Mouse (Mus musculus) brain, embryonic 14.5 days (tissue): Measurements from ENCODE around the gene N4bp3.

Source experiments
- CTCF ChIP-seq: fragments of 200-500 bp; IDR thresholded peaks from 2 replicates; pipeline ENCODE4 v1.5.1; 2012; ENCODE audit warnings: inconsistent platforms, mild to moderate bottlenecking, moderate library complexity, borderline replicate concordance; ENCODE audit not compliant: insufficient read depth, insufficient read length; ENCODE audit errors: extremely low read depth
- POLR2A ChIP-seq: fragments of 200-500 bp; IDR thresholded peaks from 2 replicates; pipeline ENCODE4 v1.6.1; 2012; ENCODE audit warnings: mild to moderate bottlenecking, inconsistent platforms, borderline replicate concordance; ENCODE audit not compliant: poor library complexity, insufficient read depth, insufficient read length, severe bottlenecking; ENCODE audit errors: extremely low read depth

DNA sequence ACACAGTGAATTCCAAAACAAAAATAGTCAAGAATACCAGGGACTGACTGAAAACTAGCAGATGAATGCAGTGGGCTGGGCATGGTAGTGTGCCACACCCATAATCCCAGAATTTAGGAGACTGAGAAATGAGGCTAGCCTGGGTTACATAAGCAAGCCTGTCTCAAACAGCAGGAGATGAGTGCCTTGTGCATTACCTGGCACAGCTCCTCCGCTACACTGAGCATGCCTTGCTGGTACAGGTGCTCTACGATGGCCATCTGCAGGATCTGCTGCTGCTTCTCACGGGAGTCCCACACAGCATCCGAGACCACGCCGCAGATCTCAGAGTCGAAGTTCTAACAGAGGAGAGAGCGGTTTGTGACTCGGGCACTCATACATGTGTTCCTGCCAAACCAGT, 23.2 kb downstream of the N4bp3 start:
- TF ChIP-seq CTCF (no peak), POLR2A (no peak)
